Mouse (Mus musculus): ENCODE results near the gene Zic2. TPM values are rescaled to one million over a fixed set of nuclear protein-coding genes. Genes with fewer than 3 reads are reported as not detected.

The Zic2 gene
- polyA plus RNA-seq, 1 experiment from 2014 or later: not detected

DNA sequence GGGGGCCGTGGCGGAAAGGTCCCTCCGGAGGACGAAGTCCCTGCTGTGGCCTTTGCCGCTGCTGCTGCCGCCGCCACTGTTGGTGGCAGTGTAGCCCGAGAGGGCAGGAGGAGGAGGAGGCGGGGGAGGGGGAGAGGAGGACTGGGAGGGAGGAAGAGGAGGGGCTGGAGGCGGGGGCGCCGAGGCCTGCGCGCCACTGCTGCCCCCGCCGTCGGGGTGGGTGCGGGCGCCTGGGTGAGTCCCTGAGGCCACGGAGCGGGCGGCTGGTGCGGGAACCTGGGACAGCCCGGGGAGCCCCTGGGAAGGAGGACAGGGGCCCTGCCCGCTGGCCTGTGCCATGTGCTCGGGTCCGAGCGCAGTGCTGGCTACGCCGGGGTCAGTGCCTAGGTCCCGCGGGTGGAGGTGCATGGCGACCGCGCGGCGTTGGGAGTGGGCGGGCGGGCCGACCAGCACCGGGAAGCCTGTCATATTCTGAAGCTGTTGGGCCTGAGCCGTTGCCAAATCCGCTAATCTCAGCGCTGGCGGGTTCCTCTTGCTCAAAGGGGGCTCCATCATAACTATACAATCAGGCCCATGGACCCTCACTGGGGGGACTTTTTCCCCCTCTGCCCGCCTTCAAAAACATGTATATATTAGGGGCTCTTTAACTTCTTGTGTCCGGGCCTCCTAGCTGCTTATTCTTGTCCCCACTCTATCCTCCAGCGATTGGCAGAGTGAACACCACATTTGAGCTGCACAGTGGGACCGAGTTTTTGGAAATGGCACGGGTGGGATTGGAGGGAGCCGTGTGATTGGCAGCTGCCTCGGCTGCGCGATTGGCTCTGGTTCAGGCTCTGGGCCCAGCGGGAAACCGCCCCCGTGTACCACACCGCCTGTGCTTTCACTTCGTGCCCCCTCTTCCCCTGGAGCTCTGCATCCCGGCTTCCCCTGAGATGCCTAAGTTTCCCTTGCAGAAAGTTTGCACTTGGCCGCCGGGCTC is 10.2 kb upstream of the Zic2 start, which contains the start of gene Zic5:
TSS of gene Zic5 (minus strand) at position 915 of the 979 bp plus-strand sequence.
- Histone ChIP-seq H3K4me1 (ENCODE audit: control insufficient read depth, insufficient read depth, low read length) (peaks cover 7% of the 10 kb centered on the region), H3K4me3 (ENCODE audit: low read length) (peak within 1 kb of the TSS; percentile 36), H3K36me3 (ENCODE audit: control insufficient read depth, insufficient read depth, low read length) (no peaks in the 10 kb centered on the region), H3K4me2 (replicated peaks; ENCODE audit: low read depth, low read length) (peak within 1 kb of the TSS; percentile 91), H3K27ac (ENCODE audit: low read depth, low read length) (no peak within 1 kb of the TSS), H3K9ac (ENCODE audit: low read depth, low read length) (no peak within 1 kb of the TSS), H3K27me3 (ENCODE audit: control insufficient read depth, insufficient read depth, low read length) (peaks cover 94% of the 10 kb centered on the region), H3K9me3 (ENCODE audit: control insufficient read depth, low read length) (no peaks in the 10 kb centered on the region)
- peak; percentile 47 for ATAC-seq (ENCODE audit: low FRiP score, low TSS enrichment)
- under 1% methylated on average over 58 of the region's 62 CpGs for WGBS

DNA sequence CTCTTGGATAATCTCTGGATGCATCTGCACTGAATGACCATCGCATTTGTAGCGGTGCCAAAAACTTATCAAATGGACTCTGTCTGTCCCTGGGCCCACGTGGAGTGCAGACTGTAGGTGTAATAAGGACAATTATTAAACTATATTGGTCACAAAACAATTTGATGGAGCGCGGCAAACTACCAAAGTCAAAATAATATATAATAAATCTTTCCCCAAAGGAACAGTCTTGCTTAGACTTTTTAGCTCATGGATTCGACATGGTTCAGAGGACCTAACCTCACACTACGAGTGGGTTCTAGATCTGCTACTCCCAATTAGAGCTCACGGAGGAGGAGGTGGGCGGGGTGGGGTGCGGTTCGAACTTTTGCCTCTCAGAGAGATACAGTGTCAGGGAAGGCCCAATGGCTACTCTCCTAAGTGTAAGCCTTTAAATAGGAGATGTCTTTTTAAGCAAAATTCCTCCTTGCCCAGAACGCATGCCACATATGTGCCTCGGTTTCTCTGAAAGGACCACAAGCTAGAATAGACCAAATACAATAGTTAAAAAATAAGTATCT is 9.2 kb upstream of the Zic2 start:
- Histone ChIP-seq H3K4me3 (ENCODE audit: low read length) (peak overlapping the region; percentile 36; the same call in 1 of the 2 replicates), H3K4me2 (replicated peaks; ENCODE audit: low read depth, low read length) (no peak overlapping the region), H3K9me3 (ENCODE audit: control insufficient read depth, low read length) (no peaks in the 10 kb centered on the region), H3K9ac (ENCODE audit: low read depth, low read length) (no peak overlapping the region), H3K27me3 (ENCODE audit: control insufficient read depth, insufficient read depth, low read length) (peaks cover 98% of the 10 kb centered on the region), H3K4me1 (ENCODE audit: control insufficient read depth, insufficient read depth, low read length) (peaks cover 7% of the 10 kb centered on the region), H3K27ac (ENCODE audit: low read depth, low read length) (no peak overlapping the region), H3K36me3 (ENCODE audit: control insufficient read depth, insufficient read depth, low read length) (no peaks in the 10 kb centered on the region)
- 18% methylated on average over 13 of the region's 13 CpGs for whole genome bisulfite sequencing
- ATAC-seq (ENCODE audit: low FRiP score, low TSS enrichment): no peak

DNA sequence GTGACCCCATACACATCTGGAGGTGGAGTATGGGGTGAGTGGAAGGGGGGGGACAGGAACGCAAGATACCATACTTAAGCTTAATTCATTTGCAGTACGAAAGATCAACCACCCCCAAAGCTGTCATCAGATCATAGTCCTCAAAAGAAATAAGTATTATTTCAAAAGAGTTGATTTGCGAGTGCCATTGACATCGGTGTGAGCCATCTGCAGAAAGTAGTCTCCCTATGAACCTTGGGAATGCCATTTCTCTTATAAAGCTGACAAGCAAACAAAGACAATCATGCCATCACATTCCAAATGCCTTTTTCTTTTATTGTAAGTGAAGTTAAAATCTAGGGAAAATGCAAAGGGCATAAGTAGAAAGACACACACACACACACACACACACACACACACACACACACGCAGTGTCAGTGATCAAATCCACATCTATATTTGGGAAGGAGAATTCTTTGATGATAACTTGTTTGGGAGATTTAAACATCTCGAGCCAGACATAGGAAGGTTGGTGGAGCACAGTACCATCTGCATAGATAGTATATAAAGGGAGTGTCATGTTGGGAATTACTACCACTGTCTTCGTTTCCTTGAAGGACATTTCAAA is 8.4 kb upstream of the Zic2 start:
- Histone ChIP-seq H3K27ac (ENCODE audit: low read depth, low read length) (no peak overlapping the region), H3K36me3 (ENCODE audit: control insufficient read depth, insufficient read depth, low read length) (no peaks in the 10 kb centered on the region), H3K4me1 (ENCODE audit: control insufficient read depth, insufficient read depth, low read length) (peaks cover 7% of the 10 kb centered on the region), H3K4me2 (replicated peaks; ENCODE audit: low read depth, low read length) (no peak overlapping the region), H3K27me3 (ENCODE audit: control insufficient read depth, insufficient read depth, low read length) (peaks cover 99% of the 10 kb centered on the region), H3K4me3 (ENCODE audit: low read length) (no peak overlapping the region), H3K9me3 (ENCODE audit: control insufficient read depth, low read length) (no peaks in the 10 kb centered on the region), H3K9ac (ENCODE audit: low read depth, low read length) (no peak overlapping the region)
- WGBS: 44% methylated on average over 7 of the region's 7 CpGs
- no peak for ATAC-seq (ENCODE audit: low FRiP score, low TSS enrichment)

DNA sequence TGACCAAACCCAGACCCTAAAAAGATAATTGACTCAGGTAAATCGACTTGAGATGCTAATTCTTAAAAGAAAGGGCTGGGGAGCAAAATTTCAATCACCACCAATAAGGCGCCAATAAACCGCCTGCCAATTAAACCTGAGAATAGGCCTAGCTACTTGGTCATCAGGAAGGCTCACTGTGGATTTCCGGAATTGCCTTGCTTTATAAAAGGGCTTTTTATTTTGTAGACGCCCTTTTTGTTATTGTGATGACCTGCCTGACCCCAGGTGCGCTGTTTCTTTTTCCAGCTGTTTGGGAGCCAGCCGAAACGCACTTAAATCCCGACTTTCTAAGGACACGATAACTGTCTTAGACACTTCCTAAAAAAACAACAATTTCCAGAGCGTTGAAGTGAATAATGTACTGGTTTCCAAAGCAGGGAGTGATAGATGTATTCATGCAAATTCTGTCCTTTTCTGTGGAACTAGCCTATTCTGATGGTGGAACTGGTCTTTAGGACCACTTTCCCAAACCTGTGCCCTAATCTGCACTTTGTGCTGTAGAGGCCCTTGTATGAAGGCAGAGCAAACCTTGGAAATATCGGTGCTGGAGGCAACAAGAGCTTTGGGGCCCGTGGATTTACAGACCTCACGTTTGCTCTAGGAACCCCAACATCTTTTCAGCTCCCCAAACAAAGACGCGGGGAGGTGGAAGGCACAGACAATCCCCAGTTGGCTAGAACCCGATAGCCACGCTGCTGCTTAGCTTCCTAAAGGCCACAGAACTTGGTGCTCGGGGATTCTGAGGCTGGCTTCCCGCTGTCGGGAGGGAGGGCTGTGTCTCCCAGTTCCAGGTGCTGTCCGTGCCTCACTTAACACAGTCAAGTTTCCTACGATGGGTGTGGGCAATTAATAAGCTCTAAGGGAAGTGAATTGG is 7.1 kb upstream of the Zic2 start:
- WGBS: 2% methylated on average over 23 of the region's 23 CpGs
- Histone ChIP-seq H3K4me2 (replicated peaks; ENCODE audit: low read depth, low read length) (no peak overlapping the region), H3K27ac (ENCODE audit: low read depth, low read length) (no peak overlapping the region)

DNA sequence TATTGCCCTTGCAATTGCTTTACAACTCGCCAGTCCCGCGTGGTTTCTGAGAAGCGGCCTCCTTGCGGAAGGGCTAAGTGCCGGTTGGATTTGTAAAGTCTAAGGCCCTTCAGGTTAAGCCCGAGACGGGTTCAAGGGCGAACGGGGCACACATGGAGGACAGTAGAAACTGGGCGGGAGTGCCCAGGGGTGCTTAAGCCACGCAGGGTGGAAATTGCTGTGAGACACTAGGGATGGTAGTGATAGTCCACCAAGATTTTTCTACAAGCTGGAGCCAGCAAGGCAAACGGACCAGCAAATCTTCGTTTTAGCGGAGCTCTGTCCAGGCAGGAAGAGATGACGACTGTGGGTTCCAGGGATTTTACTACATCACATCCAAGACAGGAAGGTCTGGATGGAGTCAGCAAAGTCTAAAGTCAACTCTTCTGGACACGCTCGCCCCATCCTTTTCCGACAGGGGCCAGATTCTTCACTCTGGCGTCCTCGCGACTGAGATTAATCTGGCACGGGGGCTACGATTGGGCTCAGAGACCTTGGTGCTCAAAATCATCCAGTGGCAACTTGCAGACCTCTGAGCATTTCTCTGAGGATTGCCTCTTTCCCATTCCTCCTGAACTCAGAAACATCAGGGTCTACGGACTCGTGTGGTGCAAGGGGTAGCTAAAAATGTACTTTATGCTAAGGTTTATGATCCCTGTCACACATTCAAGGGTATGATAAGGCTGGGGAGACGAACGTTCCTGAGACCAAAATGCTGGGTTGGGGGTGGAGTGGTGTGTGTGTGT is 6.1 kb upstream of the Zic2 start:
- no peak for ATAC-seq (ENCODE audit: low FRiP score, low TSS enrichment)
- Histone ChIP-seq H3K4me3 (ENCODE audit: low read length) (no peak overlapping the region), H3K9ac (ENCODE audit: low read depth, low read length) (no peak overlapping the region), H3K27ac (ENCODE audit: low read depth, low read length) (no peak overlapping the region), H3K4me1 (ENCODE audit: control insufficient read depth, insufficient read depth, low read length) (peaks cover 7% of the 10 kb centered on the region), H3K27me3 (ENCODE audit: control insufficient read depth, insufficient read depth, low read length) (peaks cover 97% of the 10 kb centered on the region), H3K4me2 (replicated peaks; ENCODE audit: low read depth, low read length) (no peak overlapping the region), H3K9me3 (ENCODE audit: control insufficient read depth, low read length) (no peaks in the 10 kb centered on the region), H3K36me3 (ENCODE audit: control insufficient read depth, insufficient read depth, low read length) (no peaks in the 10 kb centered on the region)
- WGBS: 1% methylated on average over 28 of the region's 28 CpGs

More for the DNA sequence above, 7.1 kb upstream of the Zic2 start:
- Histone ChIP-seq H3K27me3 (ENCODE audit: control insufficient read depth, insufficient read depth, low read length) (peaks cover 97% of the 10 kb centered on the region), H3K4me1 (ENCODE audit: control insufficient read depth, insufficient read depth, low read length) (peaks cover 7% of the 10 kb centered on the region), H3K36me3 (ENCODE audit: control insufficient read depth, insufficient read depth, low read length) (no peaks in the 10 kb centered on the region), H3K9me3 (ENCODE audit: control insufficient read depth, low read length) (no peaks in the 10 kb centered on the region), H3K4me3 (ENCODE audit: low read length) (no peak overlapping the region), H3K9ac (ENCODE audit: low read depth, low read length) (no peak overlapping the region)
- ATAC-seq (ENCODE audit: low FRiP score, low TSS enrichment): no peak

DNA sequence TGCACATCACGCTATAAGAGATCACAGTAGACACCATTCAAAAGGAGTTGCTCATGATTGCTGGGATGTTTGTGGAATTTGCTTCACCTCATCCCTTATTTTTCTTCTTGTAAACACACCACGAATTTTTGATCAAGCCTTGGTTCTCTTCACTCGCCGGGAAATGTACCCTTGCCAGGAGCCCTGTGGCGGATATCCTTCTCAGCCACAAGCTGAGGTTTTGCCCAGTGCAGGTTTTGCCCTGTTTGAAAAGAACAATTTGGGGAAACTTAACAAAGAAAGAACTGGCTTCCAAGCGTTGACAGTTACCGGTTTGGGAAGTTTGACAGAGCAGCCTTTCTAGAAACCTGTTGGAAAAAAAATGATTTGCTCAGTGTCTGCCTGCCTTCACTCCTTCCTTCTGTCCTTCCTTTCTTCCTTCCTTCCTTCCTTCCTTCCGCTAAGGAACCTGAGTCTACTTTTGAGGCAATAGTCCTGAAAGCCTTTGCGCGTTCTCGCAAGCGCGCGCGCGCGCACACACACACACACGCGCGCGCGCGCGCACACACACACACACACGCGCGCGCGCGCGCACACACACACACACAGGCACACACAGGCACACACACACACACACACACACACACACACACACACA is 3.7 kb upstream of the Zic2 start:
- Histone ChIP-seq H3K9ac (ENCODE audit: low read depth, low read length) (no peak overlapping the region), H3K9me3 (ENCODE audit: control insufficient read depth, low read length) (no peaks in the 10 kb centered on the region), H3K4me2 (replicated peaks; ENCODE audit: low read depth, low read length) (no peak overlapping the region), H3K27me3 (ENCODE audit: control insufficient read depth, insufficient read depth, low read length) (peaks cover 97% of the 10 kb centered on the region), H3K36me3 (ENCODE audit: control insufficient read depth, insufficient read depth, low read length) (no peaks in the 10 kb centered on the region), H3K4me1 (ENCODE audit: control insufficient read depth, insufficient read depth, low read length) (peaks cover 11% of the 10 kb centered on the region; the same call in 1 of the 2 replicates), H3K27ac (ENCODE audit: low read depth, low read length) (no peak overlapping the region), H3K4me3 (ENCODE audit: low read length) (no peak overlapping the region)
- no peak for ATAC-seq (ENCODE audit: low FRiP score, low TSS enrichment)
- 11% methylated on average over 31 of the region's 31 CpGs for WGBS

DNA sequence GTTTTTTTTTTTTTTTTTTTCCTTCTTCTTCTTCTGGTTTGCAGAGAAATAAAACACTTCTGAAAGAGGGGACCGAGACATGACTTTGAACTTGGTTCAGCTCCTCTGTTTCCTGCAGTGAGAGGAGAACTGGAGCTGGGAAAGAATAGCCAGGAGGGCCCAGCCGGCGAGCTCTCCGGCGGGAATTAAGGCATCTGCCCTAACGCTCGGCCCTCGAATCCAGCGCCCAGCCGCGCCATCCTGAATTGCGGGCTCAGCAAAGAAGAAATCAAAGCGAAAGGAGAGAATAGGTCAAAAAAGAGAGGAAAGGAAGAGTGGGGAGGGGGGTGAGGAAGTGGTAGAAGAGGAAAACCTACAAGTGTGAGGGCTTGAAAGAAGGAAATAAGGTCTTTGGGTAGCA is 3.1 kb upstream of the Zic2 start:
- no peaks in the 10 kb centered on the region for H3K9me3 ChIP-seq (ENCODE audit: control insufficient read depth, low read length)
- H3K4me3 ChIP-seq (ENCODE audit: low read length): no peak overlapping the region
- H3K4me1 ChIP-seq (ENCODE audit: control insufficient read depth, insufficient read depth, low read length): peaks cover 11% of the 10 kb centered on the region; the same call in 1 of the 2 replicates
- no peak overlapping the region for H3K27ac ChIP-seq (ENCODE audit: low read depth, low read length)
- H3K9ac ChIP-seq (ENCODE audit: low read depth, low read length): no peak overlapping the region
- 0% methylated on average over 13 of the region's 13 CpGs for WGBS
- no peaks in the 10 kb centered on the region for H3K36me3 ChIP-seq (ENCODE audit: control insufficient read depth, insufficient read depth, low read length)
- no peak for ATAC-seq (ENCODE audit: low FRiP score, low TSS enrichment)
- H3K4me2 ChIP-seq (replicated peaks; ENCODE audit: low read depth, low read length): no peak overlapping the region
- peaks cover 97% of the 10 kb centered on the region for H3K27me3 ChIP-seq (ENCODE audit: control insufficient read depth, insufficient read depth, low read length)

Data from kidney, embryonic 14.5 days (tissue).